1 mouse cellular context compared by ENCODE assay signal in the genomic region with DNA sequence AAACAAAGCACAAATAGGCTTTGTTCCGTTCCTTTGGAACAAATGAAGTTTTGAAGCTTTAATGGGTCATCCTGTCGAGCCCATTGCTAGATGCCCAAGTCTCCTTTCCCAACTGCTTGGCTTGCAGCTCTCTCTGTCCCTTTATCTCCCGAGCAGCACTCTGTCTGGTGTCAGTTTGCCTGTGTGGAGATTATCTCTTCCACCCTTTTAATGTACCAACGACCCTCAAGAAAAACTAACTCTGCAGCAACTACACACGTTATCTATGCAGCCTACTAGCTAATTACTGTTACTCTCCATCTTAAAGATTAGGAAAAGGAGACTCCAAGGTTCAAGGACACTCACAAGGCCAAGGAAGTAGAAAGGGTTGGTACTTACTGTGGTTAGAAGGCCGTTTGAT.
TF ChIP-seq lines count a peak whose summit lies in the region.

No protein-coding gene starts in this region.

TF ChIP-seq in MEL, 35 proteins besides CTCF, POLR2A, EP300 and RAD21:
- TF ChIP-seq CHD2 (IDR thresholded peaks at IDR 0.05; ENCODE audit: low read length) (peak; percentile 50), ZNF384 (IDR thresholded peaks at IDR 0.05; ENCODE audit: low read depth, low read length) (peak; percentile 59), GATA1 (IDR thresholded peaks at IDR 0.05; ENCODE audit: low read depth, low read length) (peak; percentile 99), TCF12 (IDR thresholded peaks at IDR 0.05; ENCODE audit: low read depth, low read length) (peak; percentile 98), SIN3A (IDR thresholded peaks at IDR 0.05; ENCODE audit: low read length) (peak; percentile 100), MXI1 (IDR thresholded peaks at IDR 0.05; ENCODE audit: low read depth, low read length) (no peak), MEF2A (IDR thresholded peaks at IDR 0.05; ENCODE audit: extremely low read depth, insufficient replicate concordance, low read depth, low read length, poor library complexity, severe bottlenecking) (no peak), GABPA (IDR thresholded peaks at IDR 0.05; ENCODE audit: low read depth, low read length) (0 out of 2 replicates have a peak, but pooled peaks have one; percentile 14), USF1 (IDR thresholded peaks at IDR 0.05; ENCODE audit: low read depth, low read length) (no peak), JUND (IDR thresholded peaks at IDR 0.05; ENCODE audit: low read depth, low read length) (peak; percentile 95), BHLHE40 (IDR thresholded peaks at IDR 0.05; ENCODE audit: borderline replicate concordance, low read depth, low read length) (peak; percentile 65; the same call in 1 of the 2 replicates), UBTF (IDR thresholded peaks at IDR 0.05; ENCODE audit: borderline replicate concordance, insufficient read depth, low read depth, low read length) (no peak), MAZ (IDR thresholded peaks at IDR 0.05; ENCODE audit: low read depth, low read length) (peak; percentile 84), POLR2AphosphoS5 (IDR thresholded peaks at IDR 0.05; ENCODE audit: borderline replicate concordance, low read depth, low read length) (no peak), ETS1 (IDR thresholded peaks at IDR 0.05; ENCODE audit: low read depth, low read length) (peak; percentile 96), SMC3 (IDR thresholded peaks at IDR 0.05; ENCODE audit: low read depth, low read length) (peak; percentile 2; the same call in 1 of the 2 replicates), ZC3H11A (IDR thresholded peaks at IDR 0.05; ENCODE audit: low read depth, low read length) (no peak), USF2 (IDR thresholded peaks at IDR 0.05; ENCODE audit: borderline replicate concordance in 1 of 2, insufficient read depth in 1 of 2, low read depth in 1 of 2, low read length in 2 of 2) (no peak), TBP (IDR thresholded peaks at IDR 0.05; ENCODE audit: low read depth, low read length) (0 out of 2 replicates have a peak, but pooled peaks have one; percentile 49), POLR2AphosphoS2 (IDR thresholded peaks at IDR 0.05; ENCODE audit: low read length) (peak; percentile 77), MAX (IDR thresholded peaks at IDR 0.05; ENCODE audit: low read length) (peak; percentile 46; the same call in 1 of the 2 replicates), CHD1 (IDR thresholded peaks at IDR 0.05; ENCODE audit: low read depth, low read length) (no peak), KAT2A (conservative IDR thresholded peaks at IDR 0.05; ENCODE audit: low read depth, low read length) (no peak; the same call in none of the 2 replicates), NRF1 (IDR thresholded peaks at IDR 0.05; ENCODE audit: insufficient read depth, low read depth, low read length, poor library complexity, severe bottlenecking) (no peak), MYB (IDR thresholded peaks at IDR 0.05; ENCODE audit: low read depth, low read length) (peak; percentile 100), RCOR1 (IDR thresholded peaks at IDR 0.05; ENCODE audit: low read depth, low read length) (peak; percentile 92), HCFC1 (IDR thresholded peaks at IDR 0.05; ENCODE audit: low read depth, low read length) (peak; percentile 54), E2F4 (IDR thresholded peaks at IDR 0.05; ENCODE audit: borderline replicate concordance, low read depth, low read length) (no peak), ZKSCAN1 (IDR thresholded peaks at IDR 0.05; ENCODE audit: low read depth, low read length) (no peak), MAFK (IDR thresholded peaks at IDR 0.05; ENCODE audit: borderline replicate concordance, low read depth, low read length) (peak; percentile 86), NELFE (IDR thresholded peaks at IDR 0.05; ENCODE audit: low read depth, low read length) (peak; percentile 53; the same call in 1 of the 2 replicates), ZMIZ1 (IDR thresholded peaks at IDR 0.05; ENCODE audit: low read depth, low read length) (peak; percentile 91), TAL1 (IDR thresholded peaks at IDR 0.05; ENCODE audit: low read length) (peak; percentile 76), MYC (IDR thresholded peaks at IDR 0.05; ENCODE audit: low read depth, low read length) (peak; percentile 90), ELF1 (IDR thresholded peaks at IDR 0.05; ENCODE audit: low read depth, low read length) (peak; percentile 19; the same call in 1 of the 2 replicates)
